15 mouse cellular contexts compared by ENCODE assay signal in genomic region chr16:90511551-90512296, GRCm38 (mm10).
A peak's percentile ranks its signal among the peaks of the same experiment; 100 is the strongest.
DNase-seq lines count a peak whose midpoint lies in the region; ATAC-seq and TF ChIP-seq lines count a peak whose summit lies in the region.
"Had no signal": no experiment of that assay in that cellular context is flagged by ENCODE, and none has a peak within 500 bp of the region (broad histone marks: within the 10 kb centered on the region; RNA-seq: fewer than 3 reads in every experiment).

No protein-coding gene starts in this region.

- TF ChIP-seq EP300 in heart, postnatal 0 days (IDR thresholded peaks at IDR 0.05; ENCODE audit: low read depth) = no peak

- ATAC-seq in heart, postnatal 0 days (ENCODE audit: insufficient read depth, low read depth) = no peak
- ATAC-seq in forebrain, embryonic 15.5 days (replicated peaks) = no peak

- no peaks in the 10 kb centered on the region for H3K27me3 ChIP-seq in heart, postnatal 0 days (ENCODE audit: control insufficient read depth, insufficient read depth, low read length)
- H3K27me3 ChIP-seq in forebrain, embryonic 15.5 days = no peaks in the 10 kb centered on the region
- H3K27me3 ChIP-seq: neural tube, embryonic 12.5 days had no signal

- H3K36me3 ChIP-seq in heart, postnatal 0 days (replicated peaks; ENCODE audit: control insufficient read depth, insufficient read depth, low read length) = no peaks in the 10 kb centered on the region
- H3K36me3 ChIP-seq in forebrain, embryonic 15.5 days = no peaks in the 10 kb centered on the region
- H3K36me3 ChIP-seq: G1E; neural tube, embryonic 12.5 days had no signal

- H3K4me1 ChIP-seq in heart, postnatal 0 days (ENCODE audit: control insufficient read depth, insufficient read depth) = no peaks in the 10 kb centered on the region
- H3K4me1 ChIP-seq in forebrain, embryonic 15.5 days = no peaks in the 10 kb centered on the region
- H3K4me1 ChIP-seq: neural tube, embryonic 12.5 days had no signal

- 69% methylated on average over 19 of the region's 19 CpGs for WGBS in heart, postnatal 0 days
- WGBS in forebrain, embryonic 15.5 days = 86% methylated on average over 19 of the region's 19 CpGs

- no peak overlapping the region for H3K9ac ChIP-seq in heart, postnatal 0 days (replicated peaks; ENCODE audit: low read depth, low read length)
- no peak overlapping the region for H3K9ac ChIP-seq in forebrain, embryonic 15.5 days (replicated peaks)
- H3K9ac ChIP-seq: hindbrain, embryonic 14.5 days; neural tube, embryonic 12.5 days had no signal

- no peak overlapping the region for H3K4me2 ChIP-seq in heart, postnatal 0 days (ENCODE audit: low read depth, low read length)
- no peak overlapping the region for H3K4me2 ChIP-seq in forebrain, embryonic 15.5 days (replicated peaks)
- H3K4me2 ChIP-seq: hindbrain, embryonic 14.5 days; neural tube, embryonic 12.5 days had no signal

- no peaks in the 10 kb centered on the region for H3K9me3 ChIP-seq in heart, postnatal 0 days (replicated peaks; ENCODE audit: control insufficient read depth, low read length)
- H3K9me3 ChIP-seq in forebrain, embryonic 15.5 days = no peaks in the 10 kb centered on the region
- H3K9me3 ChIP-seq: neural tube, embryonic 12.5 days had no signal

- intact Hi-C loops in gastrocnemius, postnatal 14 days (cut with DNase I; ENCODE audit: low total_unique reads) = no loop called here

- peak; percentile 46 for DNase-seq in kidney, postnatal 10 days
- no peak for DNase-seq in kidney, adult 8-10 months
- DNase-seq in gastrocnemius, postnatal 14 days = peak; percentile 52
- DNase-seq in heart, postnatal 0 days (ENCODE audit: low spot score) = no peak
- DNase-seq in lung, postnatal 25 days (ENCODE audit: low spot score) = peak; percentile 63
- DNase-seq in spleen, adult 12 weeks (ENCODE audit: low spot score) = no peak
- DNase-seq: adrenal gland, adult 2 months; cerebellum, adult 8-10 months; spleen, adult 18-20 months had no signal

- peak; percentile 21; the same call in 1 of the 2 replicates for TF ChIP-seq CTCF in heart, postnatal 0 days (IDR thresholded peaks at IDR 0.05; ENCODE audit: low read depth)

- no peak overlapping the region for H3K4me3 ChIP-seq in heart, postnatal 0 days (ENCODE audit: low read depth, low read length)
- H3K4me3 ChIP-seq in forebrain, embryonic 15.5 days = no peak overlapping the region
- H3K4me3 ChIP-seq: erythroblast, embryonic 14.5 days; neural tube, embryonic 12.5 days had no signal

- H3K27ac ChIP-seq in heart, postnatal 0 days (ENCODE audit: low read depth) = no peak overlapping the region
- H3K27ac ChIP-seq in forebrain, embryonic 15.5 days (replicated peaks) = no peak overlapping the region
- H3K27ac ChIP-seq: hindbrain, embryonic 14.5 days; macrophage; neural tube, embryonic 12.5 days had no signal

Comparison
In these comparisons a context has a peak if more than half of its experiments do, and no peak if none do; other contexts are left out.
1. DNase-seq: peak in kidney, postnatal 10 days (single experiment), gastrocnemius, postnatal 14 days (single experiment) and lung, postnatal 25 days (single experiment); none in kidney, adult 8-10 months (0 of 2), heart, postnatal 0 days (single experiment) and spleen, adult 12 weeks (single experiment).